Mouse (Mus musculus): ENCODE data around the gene Osmr. TPM values are rescaled to one million over a fixed set of nuclear protein-coding genes. Genes with fewer than 3 reads are reported as not detected.

Osmr gene
- polyA plus RNA-seq, 1 experiment from 2014 or later: 0.72 TPM

DNA sequence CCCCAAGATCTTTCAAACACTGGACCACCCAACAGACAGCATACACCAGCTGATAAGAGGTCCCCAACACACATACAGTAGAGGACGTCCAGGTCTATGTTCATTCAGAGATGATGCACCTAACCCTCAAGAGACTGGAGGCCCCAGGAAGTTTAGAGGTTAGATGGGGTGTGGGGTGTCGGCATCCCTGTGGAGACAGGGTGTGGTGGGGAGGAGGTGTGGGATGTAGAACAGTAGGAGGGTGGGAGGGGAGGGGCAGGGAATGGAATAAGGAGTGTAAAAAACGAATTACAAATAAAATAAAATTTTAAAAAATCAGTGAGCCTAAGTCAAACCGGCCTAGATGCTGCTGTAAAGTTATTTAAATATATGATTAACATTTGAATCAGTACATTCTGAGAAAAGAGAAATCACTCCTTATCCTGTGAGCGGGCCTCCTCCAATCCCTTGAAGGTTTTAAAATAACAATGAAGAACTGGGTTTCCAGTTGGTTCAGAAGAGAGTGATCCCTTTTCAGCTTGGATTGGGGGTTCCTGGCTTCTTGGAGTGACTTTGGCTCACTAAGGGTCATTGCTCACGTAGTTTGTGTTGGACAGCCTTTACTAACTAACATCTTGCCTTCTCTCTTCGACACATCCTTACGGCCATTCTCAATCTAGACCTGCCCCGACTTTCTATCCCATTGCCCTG, 28.7 kb upstream of the Osmr start:
- Histone ChIP-seq H3K4me1 (ENCODE audit: control insufficient read depth, insufficient read depth, low read length) (no peaks in the 10 kb centered on the region), H3K36me3 (ENCODE audit: control insufficient read depth, insufficient read depth, low read length) (no peaks in the 10 kb centered on the region), H3K9me3 (ENCODE audit: control insufficient read depth, low read length) (no peaks in the 10 kb centered on the region), H3K4me2 (ENCODE audit: low read depth, severe bottlenecking) (no peak overlapping the region), H3K27me3 (ENCODE audit: control insufficient read depth, insufficient read depth, low read length) (no peaks in the 10 kb centered on the region), H3K27ac (replicated peaks; ENCODE audit: low read depth, low read length) (no peak overlapping the region), H3K4me3 (ENCODE audit: low read depth, low read length) (no peak overlapping the region), H3K9ac (ENCODE audit: low read length) (no peak overlapping the region)
- 59% methylated on average over 9 of the region's 9 CpGs for WGBS
- no peak for ATAC-seq (ENCODE audit: insufficient number of reproducible peaks, low FRiP score, low TSS enrichment, low read depth)
- no peak for DNase-seq (ENCODE audit: low spot score)

DNA sequence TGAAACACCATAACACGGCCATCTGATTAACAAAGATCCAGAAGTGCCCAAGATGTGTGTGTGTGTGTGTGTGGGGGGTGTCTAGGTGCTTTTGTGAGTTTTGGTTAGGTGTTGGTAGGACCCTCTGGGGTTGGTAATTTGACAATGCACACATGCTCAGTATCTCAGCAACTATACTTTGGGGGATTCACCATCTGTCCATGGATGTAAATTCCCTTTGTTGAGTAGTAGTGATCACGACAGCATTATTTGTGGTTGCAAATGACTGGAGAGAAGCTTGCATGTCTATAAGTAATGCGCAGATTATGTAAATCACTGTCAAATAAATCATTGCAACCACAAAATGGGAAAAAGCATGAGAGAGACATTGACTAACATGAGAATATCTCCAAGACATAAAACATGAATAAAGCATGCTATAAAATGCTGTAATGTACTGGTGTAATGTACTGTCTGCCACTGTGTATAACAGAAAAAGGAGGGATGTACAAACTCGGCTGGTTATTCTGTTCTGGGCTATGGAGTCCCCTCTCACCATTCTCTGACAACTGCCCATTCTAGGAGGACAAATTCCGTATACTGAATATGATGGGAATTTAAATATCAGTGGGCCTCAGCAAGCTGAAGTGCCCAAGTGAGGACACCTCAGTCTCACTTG, 27.3 kb upstream of the Osmr start:
- Histone ChIP-seq H3K27me3 (ENCODE audit: control insufficient read depth, insufficient read depth, low read length) (no peaks in the 10 kb centered on the region), H3K27ac (replicated peaks; ENCODE audit: low read depth, low read length) (no peak overlapping the region), H3K9me3 (ENCODE audit: control insufficient read depth, low read length) (no peaks in the 10 kb centered on the region), H3K4me3 (ENCODE audit: low read depth, low read length) (no peak overlapping the region), H3K4me2 (ENCODE audit: low read depth, severe bottlenecking) (no peak overlapping the region), H3K36me3 (ENCODE audit: control insufficient read depth, insufficient read depth, low read length) (no peaks in the 10 kb centered on the region), H3K4me1 (ENCODE audit: control insufficient read depth, insufficient read depth, low read length) (no peaks in the 10 kb centered on the region), H3K9ac (ENCODE audit: low read length) (no peak overlapping the region)
- 85% methylated on average over 5 of the region's 5 CpGs for WGBS
- ATAC-seq (ENCODE audit: insufficient number of reproducible peaks, low FRiP score, low TSS enrichment, low read depth) (no peak), DNase-seq (ENCODE audit: low spot score) (no peak)

- no peaks in the 10 kb centered on the region for H3K27me3 ChIP-seq (ENCODE audit: control insufficient read depth, insufficient read depth, low read length)
- H3K36me3 ChIP-seq (ENCODE audit: control insufficient read depth, insufficient read depth, low read length): no peaks in the 10 kb centered on the region
- 85% methylated on average over 6 of the region's 6 CpGs for WGBS
- no peak overlapping the region for H3K9ac ChIP-seq (ENCODE audit: low read length)
- no peaks in the 10 kb centered on the region for H3K9me3 ChIP-seq (ENCODE audit: control insufficient read depth, low read length)
- ATAC-seq (ENCODE audit: insufficient number of reproducible peaks, low FRiP score, low TSS enrichment, low read depth) (no peak), DNase-seq (ENCODE audit: low spot score) (no peak)
- no peaks in the 10 kb centered on the region for H3K4me1 ChIP-seq (ENCODE audit: control insufficient read depth, insufficient read depth, low read length)
- H3K27ac ChIP-seq (replicated peaks; ENCODE audit: low read depth, low read length): no peak overlapping the region
- no peak overlapping the region for H3K4me3 ChIP-seq (ENCODE audit: low read depth, low read length)
- H3K4me2 ChIP-seq (ENCODE audit: low read depth, severe bottlenecking): no peak overlapping the region
Measured at GRCm38 (mm10) chr15:6901236-6901635, 26.5 kb upstream of the Osmr start.

- Histone ChIP-seq H3K36me3 (ENCODE audit: control insufficient read depth, insufficient read depth, low read length) (no peaks in the 10 kb centered on the region), H3K4me1 (ENCODE audit: control insufficient read depth, insufficient read depth, low read length) (no peaks in the 10 kb centered on the region), H3K27me3 (ENCODE audit: control insufficient read depth, insufficient read depth, low read length) (no peaks in the 10 kb centered on the region), H3K4me3 (ENCODE audit: low read depth, low read length) (no peak overlapping the region), H3K9me3 (ENCODE audit: control insufficient read depth, low read length) (no peaks in the 10 kb centered on the region), H3K9ac (ENCODE audit: low read length) (no peak overlapping the region), H3K4me2 (ENCODE audit: low read depth, severe bottlenecking) (no peak overlapping the region), H3K27ac (replicated peaks; ENCODE audit: low read depth, low read length) (no peak overlapping the region)
- 90% methylated on average over 6 of the region's 6 CpGs for WGBS
- no peak for DNase-seq (ENCODE audit: low spot score)
- ATAC-seq (ENCODE audit: insufficient number of reproducible peaks, low FRiP score, low TSS enrichment, low read depth): no peak
Measured at GRCm38 (mm10) chr15:6884260-6884659, 9.5 kb upstream of the Osmr start.

DNA sequence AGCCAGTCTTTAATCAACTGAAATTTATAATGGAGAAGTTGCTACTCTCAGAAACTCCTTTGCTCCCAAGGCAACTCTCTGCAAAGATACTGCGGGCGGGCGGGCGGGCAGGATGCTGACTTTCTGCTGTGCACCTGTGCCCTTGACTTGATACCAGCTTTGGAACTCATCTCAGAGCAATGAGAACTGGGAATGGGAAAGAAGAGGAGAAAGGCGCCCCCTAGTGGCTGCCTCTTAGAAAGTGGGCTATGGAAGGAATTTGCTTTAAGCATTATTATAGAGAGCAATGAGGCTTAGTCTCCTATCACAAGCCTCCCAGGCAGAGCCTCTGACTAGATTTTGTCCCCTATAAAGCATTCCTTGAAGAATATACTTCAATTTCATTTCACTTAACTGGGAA, 9.0 kb upstream of the Osmr start:
- H3K4me1 ChIP-seq (ENCODE audit: control insufficient read depth, insufficient read depth, low read length): no peaks in the 10 kb centered on the region
- H3K9me3 ChIP-seq (ENCODE audit: control insufficient read depth, low read length): no peaks in the 10 kb centered on the region
- no peaks in the 10 kb centered on the region for H3K27me3 ChIP-seq (ENCODE audit: control insufficient read depth, insufficient read depth, low read length)
- no peak overlapping the region for H3K4me3 ChIP-seq (ENCODE audit: low read depth, low read length)
- H3K9ac ChIP-seq (ENCODE audit: low read length): no peak overlapping the region
- H3K36me3 ChIP-seq (ENCODE audit: control insufficient read depth, insufficient read depth, low read length): no peaks in the 10 kb centered on the region
- no peak overlapping the region for H3K27ac ChIP-seq (replicated peaks; ENCODE audit: low read depth, low read length)
- WGBS: 45% methylated on average over 5 of the region's 5 CpGs
- H3K4me2 ChIP-seq (ENCODE audit: low read depth, severe bottlenecking): no peak overlapping the region
- ATAC-seq (ENCODE audit: insufficient number of reproducible peaks, low FRiP score, low TSS enrichment, low read depth) (no peak), DNase-seq (ENCODE audit: low spot score) (peak; percentile 78)

DNA sequence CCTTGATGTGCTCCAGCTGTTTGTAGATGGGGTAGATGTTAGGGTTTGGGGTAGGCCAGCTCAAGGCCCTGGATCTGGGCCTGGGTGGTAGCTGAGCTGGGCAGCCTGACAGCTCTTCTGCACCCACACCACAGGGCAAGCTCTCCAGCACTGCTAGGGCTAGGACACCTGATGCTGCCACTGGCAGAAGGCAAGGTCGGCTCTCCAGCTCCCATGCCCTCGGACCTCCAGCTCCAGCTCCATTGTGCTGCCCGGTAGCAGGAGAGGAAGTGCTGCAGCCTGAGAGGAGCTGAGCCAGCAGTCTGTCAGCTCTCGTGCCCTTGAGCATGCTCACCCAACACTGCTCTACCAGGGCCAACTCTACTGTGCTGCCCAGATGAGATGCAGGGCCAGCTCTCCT, 8.3 kb upstream of the Osmr start:
- no peak for DNase-seq (ENCODE audit: low spot score)
- Histone ChIP-seq H3K4me3 (ENCODE audit: low read depth, low read length) (no peak overlapping the region), H3K9ac (ENCODE audit: low read length) (no peak overlapping the region), H3K27me3 (ENCODE audit: control insufficient read depth, insufficient read depth, low read length) (no peaks in the 10 kb centered on the region), H3K36me3 (ENCODE audit: control insufficient read depth, insufficient read depth, low read length) (no peaks in the 10 kb centered on the region), H3K4me2 (ENCODE audit: low read depth, severe bottlenecking) (no peak overlapping the region), H3K4me1 (ENCODE audit: control insufficient read depth, insufficient read depth, low read length) (no peaks in the 10 kb centered on the region), H3K9me3 (ENCODE audit: control insufficient read depth, low read length) (no peaks in the 10 kb centered on the region), H3K27ac (replicated peaks; ENCODE audit: low read depth, low read length) (no peak overlapping the region)
- ATAC-seq (ENCODE audit: insufficient number of reproducible peaks, low FRiP score, low TSS enrichment, low read depth): no peak
- 95% methylated on average over 4 of the region's 4 CpGs for WGBS

GRCm38 (mm10) chr15:6882180-6882579, 7.4 kb upstream of the Osmr start:
- peak; percentile 59 for DNase-seq (ENCODE audit: low spot score)
- no peak overlapping the region for H3K4me3 ChIP-seq (ENCODE audit: low read depth, low read length)
- 49% methylated on average over 7 of the region's 7 CpGs for WGBS
- no peak overlapping the region for H3K27ac ChIP-seq (replicated peaks; ENCODE audit: low read depth, low read length)
- no peaks in the 10 kb centered on the region for H3K36me3 ChIP-seq (ENCODE audit: control insufficient read depth, insufficient read depth, low read length)
- no peaks in the 10 kb centered on the region for H3K9me3 ChIP-seq (ENCODE audit: control insufficient read depth, low read length)
- ATAC-seq (ENCODE audit: insufficient number of reproducible peaks, low FRiP score, low TSS enrichment, low read depth): no peak
- H3K4me1 ChIP-seq (ENCODE audit: control insufficient read depth, insufficient read depth, low read length): no peaks in the 10 kb centered on the region
- H3K4me2 ChIP-seq (ENCODE audit: low read depth, severe bottlenecking): no peak overlapping the region
- no peaks in the 10 kb centered on the region for H3K27me3 ChIP-seq (ENCODE audit: control insufficient read depth, insufficient read depth, low read length)
- H3K9ac ChIP-seq (ENCODE audit: low read length): no peak overlapping the region

GRCm38 (mm10) chr15:6881211-6881610, 6.4 kb upstream of the Osmr start:
- Histone ChIP-seq H3K9ac (ENCODE audit: low read length) (no peak overlapping the region), H3K4me2 (ENCODE audit: low read depth, severe bottlenecking) (no peak overlapping the region), H3K9me3 (ENCODE audit: control insufficient read depth, low read length) (no peaks in the 10 kb centered on the region), H3K36me3 (ENCODE audit: control insufficient read depth, insufficient read depth, low read length) (no peaks in the 10 kb centered on the region), H3K4me1 (ENCODE audit: control insufficient read depth, insufficient read depth, low read length) (no peaks in the 10 kb centered on the region), H3K4me3 (ENCODE audit: low read depth, low read length) (no peak overlapping the region), H3K27me3 (ENCODE audit: control insufficient read depth, insufficient read depth, low read length) (no peaks in the 10 kb centered on the region), H3K27ac (replicated peaks; ENCODE audit: low read depth, low read length) (no peak overlapping the region)
- ATAC-seq (ENCODE audit: insufficient number of reproducible peaks, low FRiP score, low TSS enrichment, low read depth) (no peak), DNase-seq (ENCODE audit: low spot score) (no peak)
- WGBS: 82% methylated on average over 9 of the region's 9 CpGs

Data from limb, embryonic 11.5 days (tissue).